Mouse (Mus musculus): ENCODE measurements around the gene Mbd5.
"Not testable (repeated sequence)": the region's sequence is repeated elsewhere in the genome, so short reads cannot be mapped to it uniquely, and the experiment has no call there.

Gene Mbd5

GRCm38 (mm10) chr2:49160232-49160947 lies 211.1 kb downstream of the Mbd5 start:
- DNase-seq (ENCODE audit: low read depth, low spot score), result no peak

DNA sequence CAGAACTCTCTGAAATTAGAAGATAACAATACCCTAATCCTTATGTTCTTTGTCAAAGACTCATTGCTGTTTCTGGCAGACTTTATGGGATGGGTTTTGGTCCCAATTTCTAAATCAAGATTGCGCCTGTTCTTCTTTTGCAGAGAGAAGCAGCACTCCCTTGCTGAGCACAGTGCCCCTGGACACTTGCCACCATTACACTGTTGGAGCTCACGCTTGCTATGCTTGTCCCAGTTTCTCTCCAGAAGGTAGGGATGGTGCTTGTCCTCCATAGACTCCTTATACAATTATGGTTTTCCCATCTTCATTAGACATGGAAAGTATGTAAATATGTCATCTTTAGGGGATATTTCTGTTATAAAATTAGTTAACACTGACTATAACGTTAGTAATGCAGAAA lies 220.5 kb downstream of the Mbd5 start:
- DNase-seq (ENCODE audit: low read depth, low spot score), result no peak

DNA sequence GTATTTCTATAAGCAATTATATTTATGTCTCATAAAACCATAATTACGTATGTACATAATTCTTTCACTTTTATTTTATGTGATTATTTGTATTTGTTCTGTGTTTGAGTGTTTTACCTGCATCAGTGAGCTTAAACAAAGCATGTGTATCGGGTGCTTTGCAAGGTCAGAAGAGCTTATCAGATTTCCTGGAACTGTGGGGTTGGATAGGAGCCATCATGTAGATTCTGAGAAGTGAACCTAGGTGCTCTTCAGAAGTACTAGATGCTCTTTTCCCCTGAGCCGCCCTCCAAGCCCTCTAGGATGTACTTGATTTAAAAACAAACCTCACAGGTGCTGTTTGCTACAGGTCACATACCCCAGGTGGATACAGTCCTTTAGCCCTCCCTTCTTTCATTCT lies 227.7 kb downstream of the Mbd5 start:
- DNase-seq (ENCODE audit: low read depth, low spot score), result peak; percentile 1

GRCm38 (mm10) chr2:49190984-49191383 lies 241.7 kb downstream of the Mbd5 start:
- DNase-seq (ENCODE audit: low read depth, low spot score), result no peak

- DNase-seq (ENCODE audit: low read depth, low spot score), result no peak
Measured at GRCm38 (mm10) chr2:49191695-49192094, 242.4 kb downstream of the Mbd5 start.

DNA sequence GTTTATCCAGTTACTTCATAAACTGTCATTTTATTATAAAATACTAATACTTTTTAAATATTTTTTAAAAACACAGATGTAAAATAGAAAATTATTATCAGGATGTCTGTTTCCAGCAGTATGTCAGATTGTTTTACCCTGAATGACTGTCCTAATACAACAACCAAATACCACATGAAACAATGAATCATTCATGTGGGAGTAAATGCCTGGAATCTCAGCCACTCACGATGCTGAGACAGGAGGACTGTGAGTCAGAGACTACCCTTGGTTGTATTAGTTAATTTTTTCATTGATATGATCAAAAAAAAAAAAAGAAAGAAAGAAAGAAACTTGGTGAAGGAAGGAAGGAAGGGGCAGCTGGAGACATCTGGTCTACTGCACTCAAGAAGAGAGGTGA lies 254.8 kb downstream of the Mbd5 start:
- no peak for DNase-seq (ENCODE audit: low read depth, low spot score)

- DNase-seq (ENCODE audit: low read depth, low spot score), result not testable (repeated sequence)
Measured at GRCm38 (mm10) chr2:49205692-49206091, 256.4 kb downstream of the Mbd5 start.

- no peak for DNase-seq (ENCODE audit: low read depth, low spot score)
Measured at GRCm38 (mm10) chr2:49209349-49209748, 260.0 kb downstream of the Mbd5 start.

GRCm38 (mm10) chr2:49210408-49210807 lies 261.1 kb downstream of the Mbd5 start:
- DNase-seq (ENCODE audit: low read depth, low spot score), result no peak

GRCm38 (mm10) chr2:49229725-49230124 lies 280.4 kb downstream of the Mbd5 start:
- no peak for DNase-seq (ENCODE audit: low read depth, low spot score)

DNA sequence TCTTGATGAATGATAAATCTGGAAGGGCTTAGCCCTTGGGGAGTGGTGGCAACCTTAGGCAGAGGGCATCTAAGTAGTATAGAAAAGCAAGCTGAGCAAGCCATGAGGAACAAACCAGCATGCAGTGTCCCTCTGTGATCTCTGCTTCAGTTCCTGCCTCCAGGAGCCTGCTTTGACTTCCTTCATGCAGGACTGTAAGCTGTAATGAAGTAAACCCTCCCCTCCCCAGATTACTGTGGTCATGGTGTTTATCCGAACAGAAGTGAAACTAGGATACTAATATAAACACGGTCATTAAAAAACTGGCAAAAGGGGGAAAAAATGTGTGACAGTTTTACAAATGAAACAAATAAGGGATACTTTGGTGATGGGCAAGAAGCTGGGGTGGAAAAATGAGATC lies 284.8 kb downstream of the Mbd5 start:
- DNase-seq (ENCODE audit: low read depth, low spot score), result no peak

DNA sequence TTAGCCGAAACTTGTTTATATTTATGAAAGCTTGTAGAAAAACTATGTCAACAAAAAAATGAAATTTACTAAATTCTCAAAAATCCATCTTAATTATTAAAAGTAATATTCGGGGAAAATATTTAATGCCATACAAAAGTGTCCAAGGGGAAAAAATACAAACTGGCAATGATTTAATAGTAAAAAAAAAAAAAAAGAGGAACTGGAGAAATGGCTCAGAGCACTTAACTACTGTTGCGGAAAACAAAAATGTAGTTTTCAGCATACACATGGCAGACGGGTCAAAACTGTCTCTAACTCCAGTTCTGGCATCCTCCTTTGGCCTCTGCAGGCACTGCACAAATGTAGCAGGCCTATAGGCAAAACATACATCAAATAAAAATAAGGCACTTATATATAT lies 292.4 kb downstream of the Mbd5 start:
- no peak for DNase-seq (ENCODE audit: low read depth, low spot score)

DNA sequence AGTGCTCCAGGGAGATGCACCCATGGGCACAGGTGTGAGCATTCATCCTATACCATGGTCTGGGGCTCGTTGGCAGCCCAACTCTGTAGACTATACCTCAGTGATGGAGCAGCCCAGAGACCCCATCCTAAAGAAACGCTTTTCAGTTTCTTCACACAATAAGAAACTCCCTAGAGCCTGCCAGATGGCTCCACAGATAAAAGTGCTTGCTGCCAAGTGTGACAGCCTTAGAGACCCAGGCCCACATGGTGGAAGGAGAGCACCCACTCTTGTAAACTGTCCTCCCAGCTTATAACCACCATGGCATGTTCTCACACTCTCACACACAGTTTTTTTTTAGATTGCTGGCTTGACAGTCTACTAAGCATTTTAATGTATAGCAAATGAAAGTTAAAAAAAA lies 314.8 kb downstream of the Mbd5 start:
- no peak for DNase-seq (ENCODE audit: low read depth, low spot score)

GRCm38 (mm10) chr2:49272295-49272967 lies 323.1 kb downstream of the Mbd5 start:
- no peak for DNase-seq (ENCODE audit: low read depth, low spot score)

- DNase-seq (ENCODE audit: low read depth, low spot score), result no peak
Measured at GRCm38 (mm10) chr2:49276017-49276722, 326.9 kb downstream of the Mbd5 start.

GRCm38 (mm10) chr2:49280496-49280895 lies 331.2 kb downstream of the Mbd5 start:
- no peak for DNase-seq (ENCODE audit: low read depth, low spot score)

- DNase-seq (ENCODE audit: low read depth, low spot score), result no peak
Measured at GRCm38 (mm10) chr2:49283583-49283982, 334.3 kb downstream of the Mbd5 start.

DNA sequence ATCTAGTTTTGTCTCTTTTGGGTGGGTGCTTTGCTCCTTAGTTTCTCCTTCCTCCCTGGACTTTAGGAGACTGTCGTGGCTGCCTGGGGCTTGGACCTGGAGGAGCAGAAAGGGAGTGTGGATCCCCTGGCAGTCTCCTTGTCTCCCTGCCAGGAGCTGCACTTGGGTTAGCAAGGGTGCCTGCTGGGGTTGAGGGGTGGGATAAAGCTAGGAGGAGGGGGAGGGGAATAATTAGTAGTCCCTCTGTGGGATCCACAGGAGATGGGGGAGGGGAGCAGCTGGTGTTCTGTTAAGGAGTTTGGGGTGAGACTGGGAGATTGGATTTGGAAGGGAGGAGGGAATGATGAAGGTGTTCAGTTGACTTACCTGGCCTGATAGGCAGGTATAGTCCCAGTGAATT lies 337.7 kb downstream of the Mbd5 start:
- no peak for DNase-seq (ENCODE audit: low read depth, low spot score)

DNA sequence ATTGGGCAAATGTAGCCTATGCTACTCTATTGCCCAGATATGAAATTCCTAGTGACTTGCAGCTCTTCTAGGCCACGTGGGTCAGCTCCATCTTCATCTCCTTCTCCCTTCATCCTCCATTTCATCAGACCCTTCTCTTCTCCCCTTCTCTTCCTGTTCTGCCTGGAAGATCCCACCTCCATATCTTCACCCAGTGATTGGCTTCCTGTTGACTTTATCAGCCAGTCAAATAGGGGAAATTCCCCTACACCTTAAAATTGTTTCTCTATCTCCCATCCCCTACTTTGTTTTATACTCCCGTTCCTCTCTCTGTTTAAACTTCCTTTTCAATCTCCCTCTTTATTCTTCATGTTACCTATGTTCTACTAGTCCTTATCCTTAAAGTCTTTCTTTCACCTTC lies 342.4 kb downstream of the Mbd5 start:
- no peak for DNase-seq (ENCODE audit: low read depth, low spot score)

DNA sequence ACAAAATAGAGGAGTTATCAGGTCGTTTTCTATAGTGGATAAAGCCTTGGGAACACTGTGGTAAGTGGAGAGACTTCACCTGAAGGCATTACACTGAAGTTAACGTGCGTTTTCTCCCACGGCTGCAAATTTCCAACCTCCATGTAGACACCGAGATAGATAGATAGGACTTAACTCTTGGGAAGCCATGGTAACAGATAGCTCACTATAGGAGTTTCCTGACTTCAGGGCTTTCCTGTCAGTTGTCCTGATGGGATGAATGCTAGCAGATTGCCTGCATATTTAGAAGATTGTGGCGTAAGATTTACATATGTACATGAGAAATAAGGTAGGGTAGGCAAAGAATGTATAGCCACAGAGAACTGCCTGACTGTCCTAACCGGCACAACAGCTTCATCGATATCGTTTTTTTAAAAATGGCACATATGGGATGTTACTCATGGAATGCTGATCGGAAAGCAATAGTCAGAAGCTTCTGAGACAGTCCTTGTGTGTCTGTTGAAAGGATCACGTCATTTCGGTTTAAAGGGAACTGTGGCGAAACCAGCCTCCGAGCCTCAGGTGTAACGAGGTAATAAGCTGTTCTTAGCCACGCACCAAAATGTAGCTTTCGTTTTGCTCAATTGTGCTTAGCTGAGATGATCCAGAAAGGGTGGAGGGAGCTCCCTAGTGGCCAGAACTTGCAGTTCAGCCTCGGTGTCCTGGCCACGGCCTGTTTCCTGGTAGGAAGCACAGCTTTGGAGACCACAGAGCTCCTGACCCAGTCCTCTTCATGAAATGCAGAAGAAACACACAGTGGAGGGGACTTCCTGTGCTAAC lies 363.5 kb downstream of the Mbd5 start:
- peak; percentile 50 for DNase-seq (ENCODE audit: low read depth, low spot score)

DNA sequence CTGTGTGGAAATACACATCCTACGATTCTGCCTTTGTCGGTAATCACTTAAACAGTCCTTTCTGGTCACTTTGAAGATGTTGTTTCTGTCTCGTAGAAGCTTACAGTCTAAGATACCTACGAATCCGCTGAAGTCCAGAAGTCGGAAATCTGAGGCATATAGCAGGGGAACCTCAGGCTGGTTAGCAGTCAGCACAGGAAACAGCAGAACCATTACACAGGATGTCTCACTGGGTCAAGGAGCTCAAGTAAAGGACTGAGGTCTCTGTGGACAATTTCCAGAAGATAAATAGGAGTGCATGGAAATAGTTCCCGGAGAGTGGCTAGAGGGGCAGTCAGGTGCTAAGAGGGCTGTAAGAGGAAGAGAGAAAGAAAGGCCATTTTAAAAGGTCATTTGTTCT lies 384.3 kb downstream of the Mbd5 start:
- DNase-seq (ENCODE audit: low read depth, low spot score), result no peak

DNA sequence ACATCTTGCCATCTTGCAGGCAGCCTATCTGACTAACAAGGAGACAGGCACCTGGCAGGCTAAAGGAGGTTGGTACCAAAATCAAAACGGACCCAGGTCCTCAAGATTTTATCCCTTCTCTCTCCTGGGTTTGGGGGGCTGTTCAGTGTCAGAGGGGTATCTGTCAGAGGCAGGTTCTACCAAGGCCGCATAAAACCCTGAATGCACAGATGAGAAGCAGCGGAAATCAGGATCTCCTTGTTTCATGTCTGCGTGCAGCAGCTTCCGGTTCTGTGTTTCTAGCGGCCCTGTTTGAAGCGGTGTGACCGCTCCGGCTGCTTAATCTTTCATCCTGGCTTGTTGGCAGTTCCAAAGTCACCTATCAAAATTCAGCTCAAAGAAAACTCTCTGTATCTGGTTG lies 386.0 kb downstream of the Mbd5 start:
- no peak for DNase-seq (ENCODE audit: low read depth, low spot score)
